Mouse (Mus musculus) hindbrain, embryonic 16.5 days (tissue): Measurements from ENCODE around the gene Rabgap1l. TPM values are rescaled to one million over a fixed set of nuclear protein-coding genes. Genes with fewer than 3 reads are reported as not detected.

Experiments used
- ATAC-seq: fragments of 200-750 bp; cut with Nextera tagmentation; 2 replicates; pipeline ENCODE4 v1.8.0; 2017; ENCODE audit warnings: moderate TSS enrichment, moderate library complexity
- H3K27ac ChIP-seq: fragments of 300-500 bp; sonication (generic); 2 replicates; pipeline ENCODE4 v1.5.1; 2014; ENCODE audit warnings: low read depth, mild to moderate bottlenecking, control low read depth, low read length, moderate library complexity
- H3K27me3 ChIP-seq: fragments of 300-500 bp; sonication (generic); replicated peaks from 2 replicates; pipeline ENCODE4 v1.6.1; 2014; ENCODE audit warnings: low read length; ENCODE audit not compliant: control insufficient read depth, insufficient read depth
- H3K36me3 ChIP-seq: fragments of 300-500 bp; sonication (generic); 2 replicates; pipeline ENCODE4 v1.6.1; 2014; ENCODE audit warnings: mild to moderate bottlenecking, low read length, moderate library complexity, mixed read lengths; ENCODE audit not compliant: control insufficient read depth, insufficient read depth
- H3K4me1 ChIP-seq: fragments of 300-500 bp; sonication (generic); 2 replicates; pipeline ENCODE4 v1.6.1; 2014; ENCODE audit warnings: low read depth, low read length; ENCODE audit not compliant: control insufficient read depth, insufficient read depth
- H3K4me2 ChIP-seq: fragments of 300-500 bp; sonication (generic); 2 replicates; pipeline ENCODE4 v1.6.1; 2014; ENCODE audit warnings: mild to moderate bottlenecking, low read length, control low read depth, moderate library complexity
- H3K4me3 ChIP-seq: fragments of 300-500 bp; sonication (generic); 2 replicates; pipeline ENCODE4 v1.5.1; 2014; ENCODE audit warnings: mild to moderate bottlenecking, low read length, control low read depth, moderate library complexity
- H3K9ac ChIP-seq: fragments of 300-500 bp; sonication (generic); 2 replicates; pipeline ENCODE4 v1.6.1; 2014; ENCODE audit warnings: low read depth, mild to moderate bottlenecking, control low read depth, low read length, moderate library complexity
- H3K9me3 ChIP-seq: fragments of 300-500 bp; sonication (generic); 2 replicates; pipeline ENCODE4 v1.6.1; 2014; ENCODE audit warnings: mild to moderate bottlenecking, low read length, moderate library complexity; ENCODE audit not compliant: control insufficient read depth
- WGBS: fragments of 180-500 bp; shearing (Covaris S2); extraction: QIAGEN DNeasy Blood & Tissue Kit; methylation state at CpG from one replicate; pipeline ENCODE4 v1.1.7; 2014; 5-methylcytosine and 5-hydroxymethylcytosine counted together
- microRNA counts: library from miRNA; unstranded; fragments of <30 nt; microRNA quantifications from one replicate; lab custom pipeline; 2016
- microRNA-seq: library from miRNA; unstranded; fragments of <30 nt; microRNA quantifications from one replicate; pipeline ENCODE4, GENCODE M21; 2017
- polyA plus RNA-seq: library from polyadenylated mRNA; unstranded; fragments of >200 nt; fragmentation: Nextera tagmentation; extraction: Ambion mirVana; gene quantifications from 2 replicates; pipeline ENCODE4 v1.2.1, GENCODE M21; 2015

Rabgap1l gene
- polyA plus RNA-seq, 1 experiment from 2014 or later: 30.0 TPM

DNA sequence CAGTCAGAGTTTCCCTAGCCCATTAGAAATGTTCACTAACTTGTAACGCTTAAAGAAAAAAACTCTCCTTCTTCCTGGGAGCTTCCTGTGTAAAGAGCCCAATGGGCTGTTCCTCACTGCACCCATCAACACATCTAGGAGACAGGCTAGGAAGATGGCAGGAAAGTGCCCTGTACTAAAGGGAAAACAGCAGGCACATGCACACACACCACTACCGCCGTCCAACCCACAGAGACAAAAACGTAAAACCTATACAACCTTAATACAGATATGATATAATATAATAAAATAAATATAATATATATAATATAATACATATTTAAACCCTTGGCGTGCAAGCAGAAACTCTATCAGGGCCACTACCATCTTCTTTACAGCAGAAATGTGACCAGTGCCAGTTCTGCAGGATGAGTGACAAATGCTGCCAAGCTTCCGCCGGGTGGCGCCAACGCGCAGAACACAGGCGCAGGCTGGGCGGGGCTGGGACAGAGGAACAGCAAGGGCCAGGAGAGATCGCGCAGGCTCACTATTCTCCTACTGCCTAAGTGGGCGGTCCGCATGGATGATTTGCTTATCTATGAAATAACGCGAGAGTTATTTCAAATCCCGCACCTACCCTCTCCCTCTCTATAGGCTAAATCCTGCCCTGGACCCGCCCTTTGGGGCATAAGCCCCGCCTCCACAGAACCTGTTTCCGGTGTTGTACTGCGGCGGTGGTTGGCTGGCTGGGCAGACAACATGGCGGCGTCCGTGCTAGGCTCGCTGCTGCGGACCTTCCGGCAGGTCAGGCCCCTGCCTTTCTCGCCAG lies 598.3 kb downstream of the Rabgap1l start, which contains the start of gene Mrps14:
Mrps14 (plus strand) TSS at position 687 of the 808 bp plus-strand sequence.
- peak within 1 kb of the TSS; percentile 84 for H3K27ac ChIP-seq
- no peaks in the 10 kb centered on the region for H3K9me3 ChIP-seq
- peak within 1 kb of the TSS; percentile 75 for H3K4me2 ChIP-seq
- peak within 1 kb of the TSS; percentile 83 for H3K9ac ChIP-seq
- ATAC-seq: peak; percentile 100
- H3K27me3 ChIP-seq: no peaks in the 10 kb centered on the region
- H3K4me1 ChIP-seq: peaks cover 2% of the 10 kb centered on the region; the same call in 1 of the 2 replicates
- peak within 1 kb of the TSS; percentile 80 for H3K4me3 ChIP-seq
- peaks cover 2% of the 10 kb centered on the region; the same call in 1 of the 2 replicates for H3K36me3 ChIP-seq
- 7% methylated on average over 31 of the region's 31 CpGs for WGBS

DNA sequence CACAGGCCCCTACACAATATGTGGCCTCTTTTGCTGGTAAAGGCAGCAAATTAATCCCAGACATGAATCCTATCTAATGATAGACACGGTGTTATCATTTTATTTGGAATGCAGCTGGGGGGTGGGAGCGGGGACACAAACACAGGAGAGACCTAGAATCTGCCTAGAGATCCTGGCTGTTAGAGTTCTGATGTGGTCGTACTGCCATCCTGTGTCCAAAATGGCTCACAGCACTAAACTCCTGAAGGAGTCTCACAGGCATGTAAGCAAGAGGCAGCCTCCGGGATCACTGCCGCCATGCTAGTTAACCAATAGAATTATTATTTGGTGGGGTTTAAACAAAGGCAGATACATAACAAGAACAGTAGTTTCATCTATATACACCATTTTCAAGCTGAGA lies 608.5 kb downstream of the Rabgap1l start:
- no peak overlapping the region for H3K4me2 ChIP-seq
- H3K4me1 ChIP-seq: no peaks in the 10 kb centered on the region
- WGBS: 16% methylated on average over 5 of the region's 5 CpGs
- peak; percentile 94 for ATAC-seq
- no peak overlapping the region for H3K9ac ChIP-seq
- H3K4me3 ChIP-seq: no peak overlapping the region
- H3K27me3 ChIP-seq: no peaks in the 10 kb centered on the region
- no peaks in the 10 kb centered on the region for H3K9me3 ChIP-seq
- H3K27ac ChIP-seq: no peak overlapping the region
- no peaks in the 10 kb centered on the region for H3K36me3 ChIP-seq

DNA sequence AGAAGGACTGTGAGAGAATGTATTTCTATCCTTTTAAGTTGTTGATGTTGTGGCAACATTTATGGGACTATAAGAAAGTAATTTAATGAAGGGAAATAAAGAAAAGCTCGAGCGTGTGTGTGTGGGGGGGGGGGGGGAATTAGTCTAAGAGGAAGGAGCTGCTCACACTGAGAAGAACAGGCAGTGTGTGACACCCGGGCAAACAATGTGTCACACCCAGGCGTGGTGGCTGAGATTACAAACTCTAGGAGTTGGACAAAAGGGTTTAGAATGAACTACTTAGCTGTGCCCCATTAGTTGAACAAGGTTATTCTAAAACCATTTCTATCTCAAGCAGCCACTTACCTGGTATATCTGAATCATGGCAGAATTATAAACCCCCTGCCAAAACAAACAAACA lies 611.8 kb downstream of the Rabgap1l start:
- Histone ChIP-seq H3K27me3 (no peaks in the 10 kb centered on the region), H3K9ac (no peak overlapping the region), H3K4me3 (no peak overlapping the region), H3K36me3 (no peaks in the 10 kb centered on the region), H3K4me2 (no peak overlapping the region), H3K4me1 (no peaks in the 10 kb centered on the region), H3K9me3 (no peaks in the 10 kb centered on the region), H3K27ac (no peak overlapping the region)
- no peak for ATAC-seq
- WGBS: 80% methylated on average over 4 of the region's 4 CpGs

DNA sequence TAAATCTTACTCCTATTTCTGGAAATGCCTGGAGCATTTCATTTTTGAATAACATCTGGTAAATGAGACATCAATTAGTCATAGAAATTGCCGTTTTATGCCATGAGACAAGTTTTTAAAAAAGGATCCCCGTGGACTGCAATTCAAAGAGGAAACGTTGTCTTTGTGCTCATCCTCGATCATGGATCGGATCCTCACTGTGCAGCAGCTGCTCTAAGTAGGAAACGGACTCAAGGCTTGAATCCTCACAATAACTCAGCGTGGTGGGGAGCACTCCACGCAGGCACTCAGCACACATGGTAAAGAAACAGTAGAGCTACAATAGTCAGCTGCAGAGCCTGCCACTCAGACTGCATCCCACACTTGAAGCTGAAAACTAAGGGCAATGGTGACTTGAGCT lies 616.1 kb downstream of the Rabgap1l start:
- Histone ChIP-seq H3K9ac (no peak overlapping the region), H3K4me1 (no peaks in the 10 kb centered on the region), H3K4me2 (no peak overlapping the region), H3K9me3 (no peaks in the 10 kb centered on the region), H3K27ac (no peak overlapping the region), H3K4me3 (no peak overlapping the region), H3K27me3 (no peaks in the 10 kb centered on the region), H3K36me3 (no peaks in the 10 kb centered on the region)
- WGBS: 54% methylated on average over 8 of the region's 8 CpGs
- ATAC-seq: no peak

MicroRNAs within 50 kb of the gene (microRNA counts, 519-probe panel; counts per million panel counts)
- 1,755 counts per million, percentile 18 among the panel's probes with 10 or more counts for microRNA mmu-miR-1927 (lab: Ali Mortazavi, UCI)

Small RNAs within 50 kb of the gene (microRNA-seq; reads per million reads assigned to microRNA genes)
- gene Mir1927: 4.2 reads per million, percentile 14 among the genes with 10 or more reads in this experiment

Other genes starting within 250 kb of the Rabgap1l start
- 5.0 and 6.0 TPM in 2 replicates for gene Rc3h1, start 113.2 kb upstream of the Rabgap1l start, polyA plus RNA-seq
- 2.7 and 3.1 TPM in 2 replicates for gene Serpinc1, start 185.4 kb upstream of the Rabgap1l start, polyA plus RNA-seq
- 9.6 and 11.8 TPM in 2 replicates for gene Zbtb37, start 241.6 kb upstream of the Rabgap1l start, polyA plus RNA-seq